Mouse (Mus musculus) embryonic fibroblast, embryonic 13.5 days (primary cell): ENCODE measurements around the gene Slc35e3. TPM values are rescaled to one million over a fixed set of nuclear protein-coding genes. Genes with fewer than 3 reads are reported as not detected.
"Not testable (repeated sequence)": the region's sequence is repeated elsewhere in the genome, so short reads cannot be mapped to it uniquely, and the experiment has no call there.

ENCODE experiments used
- H3K27ac ChIP-seq: 2 replicates; pipeline ENCODE4 v1.5.1; 2012; ENCODE audit warnings: low read length, control low read depth, inconsistent platforms; ENCODE audit not compliant: insufficient read depth
- H3K4me1 ChIP-seq: 2 replicates; pipeline ENCODE4 v1.6.1; 2011; ENCODE audit warnings: low read length; ENCODE audit not compliant: control insufficient read depth, insufficient read depth
- H3K4me3 ChIP-seq: 2 replicates; pipeline ENCODE4 v1.5.1; 2011; ENCODE audit warnings: mild to moderate bottlenecking, control low read depth, low read length; ENCODE audit not compliant: insufficient read depth
- CTCF ChIP-seq: IDR thresholded peaks from 2 replicates; pipeline ENCODE4 v1.5.1; 2011; ENCODE audit warnings: mild to moderate bottlenecking, control low read depth, low read length, moderate library complexity, borderline replicate concordance; ENCODE audit not compliant: insufficient read depth
- POLR2A ChIP-seq: IDR thresholded peaks from 2 replicates; pipeline ENCODE4 v1.6.1; 2011; ENCODE audit warnings: low read depth, mild to moderate bottlenecking, control low read depth, low read length, moderate library complexity
- polyA plus RNA-seq: library from polyadenylated mRNA; stranded (reverse); fragments of >200 nt; gene quantifications from 2 replicates; pipeline ENCODE4 v1.2.4, GENCODE M21; 2011; ENCODE audit warnings: low read depth; ENCODE audit not compliant: missing spikeins, insufficient read length

Slc35e3 gene
- polyA plus RNA-seq, 1 experiment: 28.9 TPM

DNA sequence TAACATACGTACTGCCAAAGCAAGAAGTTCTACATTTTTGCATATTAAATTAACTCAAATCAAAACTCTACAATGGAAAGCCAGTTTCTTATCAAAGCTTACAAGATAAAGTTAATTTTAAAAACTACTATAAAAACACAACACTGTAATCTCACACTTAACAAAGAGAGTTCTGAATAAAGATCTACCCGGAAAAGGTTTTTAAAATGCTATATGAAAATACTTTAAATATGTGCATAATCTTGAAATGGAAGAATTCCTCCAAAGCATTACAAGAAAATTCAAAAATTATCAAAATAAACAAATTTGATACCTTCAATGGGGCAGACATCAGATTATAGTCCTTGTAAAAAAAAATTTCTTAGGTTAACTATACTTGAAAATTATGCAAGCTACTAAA is 37.8 kb downstream of the Slc35e3 start:
- Histone ChIP-seq H3K4me3 (peak overlapping the region; percentile 97), H3K27ac (no peak overlapping the region), H3K4me1 (peaks cover 5% of the 10 kb centered on the region)
- TF ChIP-seq CTCF (no peak), POLR2A (no peak)

GRCm38 (mm10) chr10:117707114-117707838 is 38.9 kb downstream of the Slc35e3 start:
- Histone ChIP-seq H3K27ac (no peak overlapping the region), H3K4me3 (peak overlapping the region; percentile 60), H3K4me1 (peaks cover 5% of the 10 kb centered on the region)
- no peak for TF ChIP-seq POLR2A
- TF ChIP-seq CTCF: no peak

DNA sequence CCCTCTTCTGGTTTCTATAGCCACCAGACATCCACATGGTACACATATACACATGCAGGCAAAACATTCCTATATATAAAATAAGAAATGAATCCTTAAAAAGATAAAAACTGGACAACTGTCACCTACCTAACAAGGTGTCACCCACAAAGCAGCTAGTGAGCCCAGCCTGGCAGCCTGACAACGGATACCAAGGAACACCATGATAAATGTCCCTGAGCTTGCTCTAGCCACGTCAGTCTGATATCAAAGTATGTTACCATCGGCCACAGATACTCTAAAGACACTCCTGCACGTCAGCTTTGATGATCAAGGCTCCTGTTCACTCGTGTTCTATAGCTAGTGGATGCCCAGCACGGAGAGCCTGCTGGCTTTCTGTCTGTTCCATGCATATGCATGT is 39.7 kb downstream of the Slc35e3 start:
- Histone ChIP-seq H3K4me1 (peaks cover 5% of the 10 kb centered on the region), H3K27ac (no peak overlapping the region; the same call in 1 of the 2 replicates), H3K4me3 (peak overlapping the region; percentile 32)
- TF ChIP-seq CTCF (no peak), POLR2A (no peak)

GRCm38 (mm10) chr10:117705806-117706205 is 40.4 kb downstream of the Slc35e3 start:
- Histone ChIP-seq H3K4me3 (no peak overlapping the region), H3K27ac (no peak overlapping the region)
- TF ChIP-seq POLR2A (no peak), CTCF (no peak)

GRCm38 (mm10) chr10:117704964-117705335 is 41.2 kb downstream of the Slc35e3 start:
- peaks cover 5% of the 10 kb centered on the region for H3K4me1 ChIP-seq
- no peak overlapping the region for H3K27ac ChIP-seq
- no peak for TF ChIP-seq CTCF
- TF ChIP-seq POLR2A: no peak
- H3K4me3 ChIP-seq: peak overlapping the region; percentile 2

More at GRCm38 (mm10) chr10:117705806-117706205, 40.4 kb downstream of the Slc35e3 start:
- peaks cover 5% of the 10 kb centered on the region for H3K4me1 ChIP-seq

DNA sequence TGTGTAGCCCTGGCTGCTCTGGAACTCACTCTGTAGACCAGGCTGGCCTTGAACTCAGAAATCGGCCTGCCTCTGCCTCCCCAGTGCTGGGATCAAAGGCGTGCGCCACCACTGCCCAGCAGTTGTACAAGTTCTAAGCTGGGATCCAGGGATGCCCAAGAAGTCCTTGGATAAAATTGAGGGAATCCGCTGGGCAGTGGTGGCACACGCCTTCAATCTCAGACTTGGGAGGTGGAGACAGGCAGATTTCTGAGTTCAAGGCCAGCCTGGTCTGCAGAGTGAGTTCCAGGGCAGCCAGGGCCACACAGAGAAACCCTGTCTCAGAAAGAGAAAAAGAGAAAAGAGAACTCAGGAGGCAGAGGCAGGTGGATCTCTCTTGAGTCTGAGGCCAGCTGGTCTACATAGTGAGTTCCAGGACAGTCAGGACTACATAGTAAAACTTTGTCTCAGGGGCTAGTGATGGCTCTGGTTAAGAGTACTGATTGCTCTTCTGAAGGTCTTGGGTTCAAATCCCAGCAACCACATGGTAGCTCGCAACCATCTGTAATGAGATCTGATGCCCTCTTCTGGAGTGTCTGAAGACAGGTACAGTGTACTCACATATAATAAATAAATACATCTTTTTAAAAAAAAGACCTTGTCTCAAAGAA is 41.7 kb downstream of the Slc35e3 start:
- H3K27ac ChIP-seq, H3K4me3 ChIP-seq, H3K4me1 ChIP-seq: not testable (repeated sequence)

- no peak for TF ChIP-seq POLR2A
- TF ChIP-seq CTCF: no peak
- Histone ChIP-seq H3K27ac (no peak overlapping the region), H3K4me3 (no peak overlapping the region), H3K4me1 (peaks cover 5% of the 10 kb centered on the region)
Observed at GRCm38 (mm10) chr10:117703506-117703905, 42.7 kb downstream of the Slc35e3 start.

DNA sequence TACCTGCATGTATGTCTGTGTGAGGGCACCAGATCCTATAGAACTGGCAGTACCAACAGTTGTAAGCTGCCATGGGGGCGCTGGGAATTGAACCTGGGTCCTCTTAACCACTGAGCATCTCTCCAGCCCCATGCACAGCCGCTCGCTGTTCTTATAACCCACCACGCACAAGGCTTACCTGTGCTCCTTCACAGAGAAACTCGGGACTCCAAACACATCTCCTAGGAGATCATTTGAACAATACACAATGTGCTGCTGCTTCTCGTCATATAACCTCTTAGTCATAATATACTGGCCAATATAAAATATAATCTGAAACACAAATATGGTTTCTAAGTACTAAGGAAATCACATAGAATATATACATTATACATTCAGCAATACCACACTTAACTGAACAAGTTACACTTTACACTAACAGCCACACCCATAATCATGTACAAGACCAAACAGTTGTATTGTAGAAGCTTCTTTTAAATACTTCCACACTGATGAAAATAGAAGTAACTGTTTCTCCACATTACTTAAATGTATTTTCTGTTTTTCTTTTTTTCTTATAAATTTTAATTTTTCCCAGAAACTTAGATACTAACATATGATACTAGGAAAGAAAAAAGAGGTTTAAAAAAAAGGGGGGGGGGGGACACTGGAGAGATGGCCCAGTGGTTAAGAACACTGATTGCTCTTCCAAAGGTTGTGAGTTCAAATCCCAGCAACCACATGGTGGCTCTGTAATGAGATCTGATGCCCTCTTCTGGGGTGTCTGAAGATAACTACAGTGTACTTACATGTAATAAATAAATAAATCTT is 43.9 kb downstream of the Slc35e3 start:
- TF ChIP-seq CTCF (no peak), POLR2A (no peak)
- Histone ChIP-seq H3K4me3 (no peak overlapping the region), H3K4me1 (peaks cover 5% of the 10 kb centered on the region; the same call in 1 of the 2 replicates), H3K27ac (no peak overlapping the region)

DNA sequence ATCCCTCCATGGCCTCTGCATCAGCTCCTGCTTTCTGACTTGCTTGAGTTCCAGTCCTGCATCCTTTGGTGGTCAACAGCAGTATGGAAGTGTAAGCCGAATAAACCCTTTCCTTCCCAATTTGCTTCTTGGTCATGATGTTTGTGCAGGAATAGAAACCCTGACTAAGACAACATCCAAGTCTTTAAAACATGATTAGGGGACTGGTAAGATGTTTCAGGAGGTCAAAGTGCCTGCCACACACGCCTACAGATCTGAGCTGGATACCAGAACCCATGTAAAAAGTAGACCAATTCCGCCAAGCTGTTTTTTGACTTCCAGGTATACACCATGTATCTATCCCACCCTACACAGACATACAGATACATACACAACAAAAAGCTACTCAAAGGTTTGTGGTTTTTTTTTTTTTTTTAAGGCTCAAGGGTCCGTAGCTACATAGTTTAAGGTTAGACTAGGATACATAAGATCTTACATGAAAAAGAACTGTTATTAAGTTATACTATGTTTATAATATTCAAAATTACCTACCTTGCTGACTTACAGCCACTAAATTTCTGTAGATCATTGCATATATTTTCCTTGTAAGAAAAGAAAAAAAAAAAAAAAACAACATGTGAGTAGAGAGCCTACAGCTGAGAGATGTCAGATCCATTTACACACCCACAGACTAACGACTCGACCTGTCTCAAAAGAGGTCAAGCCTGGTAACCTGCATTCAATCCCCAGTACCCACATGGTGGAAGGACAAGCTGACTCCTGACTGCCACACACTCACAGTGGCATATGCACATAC is 44.9 kb downstream of the Slc35e3 start:
- Histone ChIP-seq H3K4me1 (no peaks in the 10 kb centered on the region), H3K27ac (no peak overlapping the region), H3K4me3 (no peak overlapping the region)
- TF ChIP-seq CTCF: no peak
- TF ChIP-seq POLR2A: no peak
